Mouse (Mus musculus): ENCODE measurements around the gene Tnrc6a.

- TF ChIP-seq CTCF (conservative IDR thresholded peaks at IDR 0.05 in 1 of 2, IDR thresholded peaks at IDR 0.05 in 1 of 2; ENCODE audit: low read depth in 2 of 2, low read length in 2 of 2) (no peak), SMC3 (IDR thresholded peaks at IDR 0.05; ENCODE audit: low read depth, low read length) (no peak), MAZ (IDR thresholded peaks at IDR 0.05; ENCODE audit: low read depth, low read length) (no peak), HCFC1 (IDR thresholded peaks at IDR 0.05; ENCODE audit: low read depth, low read length) (no peak), UBTF (IDR thresholded peaks at IDR 0.05; ENCODE audit: low read depth, low read length) (no peak), ZKSCAN1 (IDR thresholded peaks at IDR 0.05; ENCODE audit: borderline replicate concordance, low read depth, low read length) (no peak), USF2 (conservative IDR thresholded peaks at IDR 0.05; ENCODE audit: low read depth, low read length) (no peak), POLR2AphosphoS2 (IDR thresholded peaks at IDR 0.05; ENCODE audit: low read depth, low read length) (no peak), ZC3H11A (IDR thresholded peaks at IDR 0.05; ENCODE audit: low read depth, low read length) (no peak), CHD1 (IDR thresholded peaks at IDR 0.05; ENCODE audit: low read depth, low read length) (no peak), USF1 (IDR thresholded peaks at IDR 0.05; ENCODE audit: low read depth, low read length) (no peak), ZNF384 (IDR thresholded peaks at IDR 0.05; ENCODE audit: low read depth, low read length) (no peak), POLR2A (IDR thresholded peaks at IDR 0.05; ENCODE audit: low read depth, low read length) (no peak), TCF12 (IDR thresholded peaks at IDR 0.05; ENCODE audit: low read depth, low read length) (no peak)
Observed at GRCm38 (mm10) chr7:123109361-123110000, 14.2 kb upstream of the Tnrc6a start.
